Mouse (Mus musculus) adipocyte (in vitro differentiated cells): Measurements from ENCODE around the gene Usp10.

Experiments used
- DNase-seq: peaks from one replicate; pipeline ENCODE4 v3.0.0-alpha.2; 2016; ENCODE audit warnings: low spot score

Gene Usp10

DNA sequence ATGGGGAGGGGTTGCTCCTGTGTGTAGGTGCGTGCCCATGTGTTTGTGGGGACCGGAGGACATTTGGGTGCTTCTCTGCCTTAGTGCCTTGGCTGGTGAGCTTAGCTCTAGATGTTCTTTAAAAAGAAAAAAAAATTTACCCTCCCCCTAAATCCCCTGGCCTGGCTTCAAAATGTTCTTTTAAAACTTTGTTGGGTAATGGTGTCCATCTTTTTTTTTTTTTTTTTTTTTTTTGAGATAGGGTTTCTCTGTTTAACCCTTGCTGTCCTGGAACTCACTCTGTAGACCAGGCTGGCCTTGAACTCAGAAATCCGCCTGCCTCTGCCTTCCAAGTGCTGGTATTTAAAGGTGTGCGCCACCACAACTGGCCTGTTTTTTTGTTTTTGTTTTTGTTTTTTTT lies 5.1 kb downstream of the Usp10 start:
- DNase-seq = peak; percentile 41

DNA sequence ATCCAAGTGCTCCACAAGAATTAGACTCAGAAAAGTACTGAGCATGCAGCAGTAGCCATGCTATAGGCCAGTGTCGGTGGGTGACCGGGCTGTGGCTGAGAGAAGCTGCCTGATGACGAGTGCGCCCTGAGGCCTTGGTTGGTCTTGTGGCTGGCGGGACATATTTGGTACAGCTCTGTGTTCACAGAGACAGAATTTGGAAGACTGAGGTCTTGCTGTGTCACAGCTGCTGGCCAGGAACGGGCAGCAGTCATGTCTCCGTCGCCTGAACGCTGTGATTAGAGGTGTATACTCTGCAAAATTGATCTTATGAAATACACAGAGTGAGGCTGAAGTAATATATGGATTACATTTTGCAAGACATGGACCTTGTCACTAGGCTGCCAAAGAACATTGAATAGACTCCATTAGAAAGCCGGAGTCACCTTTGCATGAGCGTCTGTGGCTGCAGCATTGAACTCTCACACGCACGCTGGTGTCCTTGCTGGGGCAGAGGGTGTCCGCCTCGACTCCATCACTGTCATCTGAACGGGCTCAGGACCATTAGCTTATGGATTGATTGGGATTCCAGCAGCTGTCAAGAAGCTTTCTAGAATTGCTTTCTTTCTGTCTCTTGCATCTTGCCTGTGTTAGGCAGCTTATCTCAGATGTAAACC lies 6.2 kb downstream of the Usp10 start:
- no peak for DNase-seq

DNA sequence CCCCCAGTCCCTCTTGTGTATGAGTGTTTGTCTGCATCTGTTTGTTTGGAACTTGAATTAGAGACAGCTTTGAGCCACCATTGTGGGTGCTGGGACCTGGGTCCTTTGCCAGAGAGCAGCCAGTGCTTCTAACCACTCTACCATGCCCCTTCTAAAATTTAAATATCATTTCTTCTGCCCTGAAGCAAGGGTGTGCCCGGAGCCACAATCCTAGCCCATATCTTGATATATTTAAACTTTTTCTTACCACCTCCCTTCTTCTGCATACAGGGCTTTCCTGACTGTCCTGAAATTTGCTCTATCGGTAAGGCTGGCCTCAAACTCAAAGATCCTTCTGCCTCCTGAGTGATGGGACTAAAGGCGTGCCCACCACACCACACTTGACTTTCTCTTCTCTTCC lies 7.3 kb downstream of the Usp10 start:
- no peak for DNase-seq

DNA sequence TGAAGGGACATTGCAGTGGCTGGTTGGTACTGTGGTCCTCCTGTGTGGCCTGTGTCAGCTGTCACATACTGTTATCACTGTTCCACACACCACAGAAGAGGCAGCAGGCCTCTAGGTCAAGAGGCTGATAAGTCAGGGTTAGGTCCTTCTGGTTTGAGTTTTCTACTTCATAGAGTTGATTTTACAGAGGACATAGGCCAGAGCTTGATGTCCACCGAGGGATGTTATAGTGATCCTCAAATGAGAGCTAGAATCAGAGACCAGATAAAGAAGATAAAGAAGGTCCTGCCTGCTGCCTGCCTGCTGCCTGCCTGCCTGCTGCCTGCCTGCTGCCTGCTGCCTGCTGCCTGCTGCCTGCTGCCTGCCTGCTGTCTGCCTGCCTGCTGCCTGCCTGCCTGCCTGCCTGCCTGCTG lies 8.0 kb downstream of the Usp10 start:
- DNase-seq = no peak

DNA sequence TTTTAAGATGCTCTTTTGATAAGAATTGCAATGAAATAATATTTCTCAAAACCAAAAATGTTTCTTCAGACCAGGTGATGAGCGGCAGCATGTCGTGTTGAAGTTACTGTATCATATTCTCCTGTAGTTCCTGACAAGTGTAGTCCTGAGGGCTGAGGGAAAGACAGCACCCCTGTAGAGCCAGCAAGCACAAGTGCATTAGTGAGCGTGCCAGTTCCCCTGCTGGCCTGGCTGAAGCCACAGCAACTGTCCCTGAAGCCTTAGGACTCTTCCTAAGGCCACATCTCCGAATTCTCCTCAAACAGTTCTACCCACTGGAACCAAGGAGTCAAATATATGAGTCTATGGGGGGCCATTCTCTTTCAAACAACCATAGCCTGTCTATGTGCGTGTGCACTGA lies 13.1 kb downstream of the Usp10 start:
- no peak for DNase-seq

DNA sequence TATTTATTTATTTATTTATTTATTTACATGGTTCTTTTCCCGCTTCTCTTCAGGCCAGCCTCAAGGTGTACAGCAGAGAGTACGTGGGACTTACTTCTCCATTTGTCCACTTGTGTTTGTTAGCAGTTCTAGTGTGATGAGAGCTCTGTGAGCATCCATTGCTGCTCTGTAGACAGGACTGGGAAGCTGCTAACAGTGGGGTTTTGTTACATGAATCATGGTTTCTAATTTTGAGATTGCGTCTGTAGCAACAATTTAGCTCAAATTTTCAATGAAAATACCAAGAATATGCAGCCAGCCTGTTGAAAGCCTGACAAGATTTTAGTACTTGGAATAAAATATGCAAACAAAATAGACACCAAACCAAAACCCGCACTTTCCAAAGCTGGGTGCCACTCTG lies 15.3 kb downstream of the Usp10 start:
- no peak for DNase-seq

DNA sequence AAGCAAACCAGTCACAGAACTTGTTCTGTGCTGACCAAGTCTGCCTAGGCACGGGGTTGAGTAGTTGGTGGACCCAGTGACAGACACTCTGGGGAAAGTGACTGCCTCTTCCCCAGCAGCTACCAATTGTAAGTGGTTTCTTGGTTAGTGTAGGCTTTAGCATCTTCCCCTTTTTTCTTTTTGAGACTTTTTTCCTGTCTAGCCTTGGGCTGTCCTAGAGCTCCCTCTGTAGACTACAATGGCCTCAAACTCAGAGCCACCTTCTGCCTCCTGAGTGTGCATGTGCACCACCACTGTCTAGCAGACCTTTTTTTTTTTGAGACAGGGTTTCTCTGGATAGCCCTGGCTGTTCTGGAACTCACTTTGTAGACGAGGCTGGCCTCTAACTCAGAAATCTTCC lies 16.3 kb downstream of the Usp10 start:
- peak; percentile 43 for DNase-seq

DNA sequence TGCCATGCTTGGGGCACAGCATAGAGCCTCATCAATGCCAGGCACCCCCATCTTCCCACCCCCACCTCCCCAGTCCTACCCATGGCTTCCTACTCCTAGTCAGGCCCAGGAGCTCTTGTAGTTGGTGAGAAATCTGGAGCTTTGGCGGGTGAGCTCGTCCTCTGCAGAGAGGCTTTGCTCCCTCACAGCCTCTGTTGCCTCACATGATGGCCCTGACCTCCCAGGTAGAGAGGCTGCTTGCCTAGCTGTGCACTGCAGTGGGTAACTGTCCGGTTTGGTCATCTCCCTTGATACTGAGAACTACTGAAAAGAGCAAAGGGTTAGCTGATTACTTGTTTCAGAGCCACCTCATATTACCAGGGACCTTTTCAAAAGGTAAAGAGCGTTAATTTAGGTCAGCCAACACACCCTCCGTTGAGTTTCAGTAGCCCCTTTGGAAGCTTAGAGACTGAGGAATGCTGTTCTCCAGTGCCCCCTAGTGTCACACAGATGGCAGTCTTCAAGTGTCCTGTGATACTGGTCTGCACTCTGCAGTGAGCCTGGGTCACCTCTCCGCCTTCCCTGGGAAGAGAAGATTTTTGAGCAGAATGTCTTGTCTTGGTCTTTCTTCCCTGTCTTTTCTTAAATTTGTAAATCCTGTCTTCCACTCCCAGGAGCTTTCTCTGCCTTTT lies 17.4 kb downstream of the Usp10 start:
- peak; percentile 37 for DNase-seq

DNA sequence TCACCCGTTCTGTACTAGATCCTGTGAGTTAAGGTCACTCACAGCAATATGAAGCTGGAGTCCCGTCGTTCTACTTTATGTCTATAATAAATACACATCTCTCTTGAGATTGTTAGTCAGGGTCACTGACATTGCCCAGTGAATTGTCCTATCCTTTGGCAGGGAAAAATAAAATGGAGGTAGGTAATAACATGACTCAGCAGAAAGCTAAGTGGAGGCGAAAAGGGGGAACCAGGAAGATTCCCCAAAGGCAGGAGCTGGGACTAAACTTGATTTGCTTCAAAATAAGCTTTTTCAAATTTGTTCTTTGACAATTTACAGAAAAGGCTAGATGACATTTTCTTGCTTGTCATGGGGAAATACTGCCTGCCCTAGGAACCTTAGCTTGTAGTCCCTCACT lies 21.2 kb downstream of the Usp10 start:
- no peak for DNase-seq

DNA sequence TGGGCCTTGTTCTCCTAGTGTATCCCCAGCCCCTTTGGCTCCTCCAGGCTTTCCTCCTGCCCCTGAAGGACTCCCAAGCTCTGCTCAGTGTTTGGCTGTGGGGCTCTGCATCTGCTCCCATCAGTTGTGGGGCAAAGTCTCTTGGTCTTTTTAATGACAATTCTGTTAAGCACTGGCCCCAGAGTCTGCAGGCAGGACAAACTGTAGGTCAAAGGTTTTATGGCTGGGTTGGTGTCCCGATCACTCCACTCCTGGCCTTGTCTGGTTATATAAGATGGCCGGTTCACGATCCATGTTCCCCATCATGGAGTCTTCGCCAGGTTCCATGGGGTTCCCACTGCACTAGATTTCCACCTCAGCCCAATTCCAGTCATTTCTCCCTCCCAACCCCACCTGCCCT lies 23.5 kb downstream of the Usp10 start:
- DNase-seq = no peak

DNA sequence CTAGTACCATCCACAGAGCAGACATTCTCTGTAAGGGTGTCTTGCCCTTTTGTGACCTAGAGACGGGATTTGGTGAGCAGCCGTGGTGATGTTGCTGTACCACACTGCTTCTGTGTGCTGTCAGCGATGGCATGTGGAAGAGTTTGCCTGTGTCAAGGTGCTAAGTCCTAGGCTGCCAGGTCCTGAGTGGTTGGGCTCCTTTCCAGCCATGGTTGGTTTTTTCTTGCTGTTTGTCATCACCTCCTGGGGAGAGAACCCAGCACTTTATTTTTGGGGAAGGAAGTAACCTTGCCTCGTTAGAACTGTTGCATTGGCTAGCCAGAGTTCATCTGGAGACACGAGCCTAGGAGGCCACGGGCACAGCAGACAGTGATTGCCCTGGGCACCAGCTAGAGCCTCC lies 25.4 kb downstream of the Usp10 start:
- DNase-seq = no peak

DNA sequence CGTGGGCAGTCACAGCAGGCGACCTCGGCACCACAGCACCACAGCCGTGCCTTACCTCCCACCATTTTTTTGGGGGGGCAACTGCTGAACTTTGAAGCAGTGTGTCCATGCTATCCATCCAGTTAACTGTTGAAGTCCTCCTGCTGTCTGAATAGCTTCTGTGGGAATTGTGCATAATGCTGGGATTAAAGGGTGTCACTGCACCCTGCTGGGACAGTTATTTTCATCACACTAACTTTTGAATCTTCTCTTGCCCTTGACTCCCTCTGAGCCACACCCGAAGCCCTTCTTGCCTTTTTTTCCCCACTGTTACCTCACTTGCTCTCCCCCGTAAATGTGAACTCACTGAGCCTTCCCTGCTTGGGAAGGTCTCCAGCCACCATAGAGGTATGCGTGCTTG lies 28.3 kb downstream of the Usp10 start:
- no peak for DNase-seq

DNA sequence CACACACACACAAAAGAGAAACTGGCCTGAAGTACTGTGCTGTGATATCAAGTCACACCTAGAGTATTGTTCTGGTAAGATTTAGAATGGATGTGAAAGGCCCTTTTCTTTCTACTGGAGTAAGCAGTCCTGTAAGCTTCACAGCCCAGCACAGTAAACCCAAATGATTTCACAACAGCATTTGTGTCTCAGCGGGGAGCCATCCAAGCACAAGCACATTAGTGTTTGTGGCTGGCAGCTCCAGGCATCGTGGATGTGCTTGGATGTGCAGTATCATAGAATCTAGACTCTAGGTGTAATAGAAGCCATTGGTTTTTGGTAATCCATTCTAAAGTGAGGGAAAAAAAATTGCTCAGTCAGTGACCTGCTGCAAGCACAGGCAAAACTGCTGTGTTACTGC lies 29.2 kb downstream of the Usp10 start:
- peak; percentile 11 for DNase-seq

DNA sequence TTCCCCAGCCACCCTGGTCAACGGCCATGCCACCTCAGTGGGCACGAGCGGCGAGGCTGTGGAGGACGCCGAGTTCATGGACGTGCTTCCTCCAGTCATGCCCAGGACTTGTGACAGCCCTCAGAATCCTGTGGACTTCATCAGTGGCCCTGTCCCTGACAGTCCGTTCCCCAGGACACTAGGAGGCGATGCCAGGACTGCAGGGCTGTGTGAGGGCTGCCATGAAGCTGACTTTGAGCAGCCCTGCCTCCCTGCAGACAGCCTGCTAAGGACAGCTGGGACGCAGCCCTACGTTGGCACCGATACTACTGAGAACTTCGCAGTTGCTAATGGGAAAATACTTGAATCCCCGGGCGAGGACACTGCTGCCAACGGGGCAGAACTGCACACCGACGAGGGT lies 31.3 kb downstream of the Usp10 start:
- no peak for DNase-seq

DNA sequence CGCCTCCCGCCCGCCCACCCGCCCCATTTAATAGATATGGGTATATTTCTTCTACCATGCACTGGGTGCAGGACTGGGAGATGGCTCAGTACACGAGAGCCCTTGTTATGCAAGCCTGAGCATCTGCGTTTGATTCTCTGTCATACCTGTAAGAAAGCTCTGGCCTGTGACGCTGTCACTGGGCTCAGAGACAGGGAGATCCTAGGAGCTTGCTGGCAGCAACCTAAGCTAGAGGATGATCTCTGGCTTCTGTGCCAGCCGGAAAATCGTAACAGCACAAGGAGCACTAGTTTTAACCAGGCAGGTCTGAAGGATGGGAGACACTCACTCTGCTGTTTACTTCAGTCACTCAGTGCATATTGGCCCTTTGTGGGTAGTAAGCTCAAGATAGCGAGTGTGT lies 33.5 kb downstream of the Usp10 start:
- DNase-seq = no peak

DNA sequence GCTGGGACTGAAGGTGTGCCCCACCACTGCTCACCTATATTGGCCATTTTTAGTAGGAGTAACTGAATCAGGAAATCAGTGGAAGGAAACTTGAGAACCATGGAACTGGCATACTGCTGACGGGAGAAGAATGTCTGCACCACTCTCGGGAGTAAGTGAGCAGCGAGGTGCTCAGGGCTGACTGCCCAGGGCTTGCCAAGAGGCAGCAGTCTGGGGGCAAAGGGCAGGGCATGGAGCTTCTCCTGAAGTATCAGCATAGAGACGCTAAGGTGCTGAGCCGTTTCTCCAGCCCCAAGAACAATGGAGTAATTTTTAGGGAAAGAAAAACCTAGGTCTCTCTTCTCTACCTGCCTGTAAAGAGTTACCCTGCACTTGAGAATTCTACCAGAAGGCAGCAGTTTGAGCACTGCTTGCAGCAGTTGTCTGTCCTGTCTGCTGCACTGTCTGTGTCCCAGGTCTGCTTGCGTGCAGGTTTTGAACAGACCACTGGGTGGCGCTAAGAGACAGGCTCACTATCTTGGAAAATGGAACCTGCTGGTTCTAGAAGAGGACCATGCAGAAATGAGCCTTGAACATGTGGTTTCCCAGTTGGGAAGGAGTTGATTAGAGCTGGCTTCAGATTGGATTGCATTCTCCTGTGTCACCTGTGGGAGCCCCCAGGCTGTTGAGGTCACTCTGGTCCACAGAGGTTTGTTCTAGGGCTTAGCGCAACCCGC lies 34.1 kb downstream of the Usp10 start:
- peak; percentile 86 for DNase-seq

DNA sequence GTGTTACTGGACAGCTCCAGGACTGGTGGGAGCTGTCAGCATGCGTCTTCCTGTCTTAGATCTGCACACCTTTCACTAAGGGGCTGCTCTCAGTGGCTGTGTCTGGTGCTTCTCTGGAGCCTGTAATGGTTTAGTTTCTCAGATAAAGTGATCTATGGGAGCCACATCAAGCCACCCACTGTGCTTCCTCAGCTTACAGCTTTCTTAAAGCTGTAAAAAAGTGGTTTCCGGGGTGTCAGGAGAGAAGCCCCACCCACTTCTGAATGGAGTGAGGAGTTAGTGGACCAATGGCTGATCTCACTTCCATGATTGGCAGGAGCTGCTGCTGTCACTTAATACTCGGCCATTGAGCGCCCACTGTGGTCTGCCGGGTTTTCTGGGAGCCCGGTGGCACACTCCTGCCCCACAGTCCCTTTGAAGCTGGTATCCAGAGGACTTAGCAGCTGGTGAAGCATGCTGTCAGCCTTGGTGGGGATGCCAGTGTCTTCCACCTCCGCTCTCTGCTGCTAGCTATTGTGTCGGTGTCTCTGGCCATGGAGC lies 36.2 kb downstream of the Usp10 start:
- no peak for DNase-seq

DNA sequence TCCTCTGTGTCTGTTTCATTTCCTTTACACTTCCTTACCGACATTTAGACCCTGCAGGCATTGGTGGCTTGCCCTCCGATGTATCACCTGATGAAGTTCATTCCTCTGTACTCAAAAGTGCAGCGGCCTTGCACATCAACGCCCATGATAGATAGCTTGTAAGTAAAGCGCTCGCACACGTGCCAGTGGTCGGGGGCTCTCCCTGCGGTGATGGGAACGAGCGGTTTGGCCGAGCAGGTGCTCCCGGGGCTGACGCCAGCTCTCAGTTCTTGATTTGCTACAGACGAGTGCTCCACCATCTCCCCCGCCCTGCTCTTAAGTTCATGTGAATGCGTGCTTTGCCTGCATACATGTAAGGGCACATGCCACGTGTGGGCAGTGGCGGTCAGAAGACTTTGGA lies 37.5 kb downstream of the Usp10 start:
- DNase-seq = no peak

DNA sequence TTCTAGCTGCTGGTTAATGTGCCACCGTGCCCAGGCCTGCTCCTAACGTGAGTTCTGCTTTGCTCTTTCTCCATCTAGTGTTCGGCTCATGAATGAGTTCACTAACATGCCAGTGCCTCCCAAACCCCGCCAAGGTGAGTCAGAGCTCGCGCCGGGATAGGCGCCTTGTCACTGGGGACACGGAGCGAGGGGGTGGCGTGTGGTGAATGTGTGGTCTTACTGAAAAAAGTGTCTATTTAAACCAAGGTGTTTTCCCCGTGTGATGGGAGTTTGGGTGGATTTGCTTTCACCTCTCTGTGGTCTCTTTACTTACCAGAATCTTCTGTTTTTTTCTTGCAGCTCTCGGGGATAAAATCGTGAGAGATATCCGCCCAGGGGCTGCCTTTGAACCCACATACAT lies 38.2 kb downstream of the Usp10 start:
- no peak for DNase-seq

DNA sequence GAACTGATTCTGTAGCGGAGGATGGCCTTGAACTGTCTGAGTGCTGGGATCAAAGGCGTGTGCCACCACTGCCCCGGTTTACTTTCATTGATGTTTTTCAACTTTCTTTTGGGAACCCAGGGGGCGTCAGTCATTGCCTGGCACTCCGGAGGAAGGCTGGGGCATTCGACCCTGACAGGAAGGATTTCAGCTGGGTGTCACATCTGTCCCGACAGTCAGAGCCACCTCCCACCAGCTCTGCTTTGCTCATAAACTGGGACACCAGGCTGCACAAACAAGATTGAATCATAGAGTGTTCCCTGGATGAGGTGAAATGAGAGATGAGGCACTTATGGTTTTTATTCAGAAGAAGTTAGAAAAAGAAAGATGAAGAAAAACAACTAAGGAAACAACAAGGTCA lies 42.1 kb downstream of the Usp10 start:
- no peak for DNase-seq

DNA sequence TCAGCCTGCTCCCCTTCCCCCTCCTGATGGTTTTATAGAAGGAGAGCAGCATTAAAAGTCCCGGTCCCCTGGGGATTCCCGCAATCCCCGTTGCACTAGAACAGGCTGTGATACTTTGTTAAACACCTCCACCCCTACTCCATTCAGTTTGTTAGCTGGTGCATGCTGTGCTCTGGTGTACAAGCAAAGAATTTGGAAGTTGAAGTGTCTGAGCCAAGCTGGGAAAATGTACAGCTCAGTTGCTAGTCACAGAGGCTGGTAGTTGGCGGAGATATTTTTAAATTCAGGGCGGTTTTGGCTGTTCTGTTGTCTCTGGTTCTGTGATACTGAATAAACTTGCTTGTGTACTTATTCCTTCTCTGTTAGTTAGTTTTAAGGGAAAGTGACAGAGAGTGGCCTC lies 42.6 kb downstream of the Usp10 start:
- DNase-seq = no peak

DNA sequence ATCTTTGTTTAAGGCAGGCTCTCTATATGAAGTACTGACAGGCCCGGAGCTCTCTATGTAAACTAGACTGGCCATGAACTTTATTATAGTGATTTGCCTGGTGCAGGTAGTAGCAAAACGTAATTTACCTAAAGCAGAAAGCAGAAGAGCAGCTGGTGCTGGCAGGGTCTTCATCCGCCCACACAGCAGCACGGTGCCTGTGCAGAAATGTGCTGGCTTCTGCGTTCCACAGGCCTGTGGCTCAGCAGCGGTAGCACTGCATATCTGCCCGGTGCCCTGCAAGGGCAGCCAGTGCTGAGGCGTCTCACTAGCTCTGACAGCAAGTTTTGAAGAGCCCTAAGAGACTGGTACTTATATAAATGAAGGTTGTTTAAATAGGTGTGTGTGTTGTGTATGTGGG lies 45.2 kb downstream of the Usp10 start:
- no peak for DNase-seq

DNA sequence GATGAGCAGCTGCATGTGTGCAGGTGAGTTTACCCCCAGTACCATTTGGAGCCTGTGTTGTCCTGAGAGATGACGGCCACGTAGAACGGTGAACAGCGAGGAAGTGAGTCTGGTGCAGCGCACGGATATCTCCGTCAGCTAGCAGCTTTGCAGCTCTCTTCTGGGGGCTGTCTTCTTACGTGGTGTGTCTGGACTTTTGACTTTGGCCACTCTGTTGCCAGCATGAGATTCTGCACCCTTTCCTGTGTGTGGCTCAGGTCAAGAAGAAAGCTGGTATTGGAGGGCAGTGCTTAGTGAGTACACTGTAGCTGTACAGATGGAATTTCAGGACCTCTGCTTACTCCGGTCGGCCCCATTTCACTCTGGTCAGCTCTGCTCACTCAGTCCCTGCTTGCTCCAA lies 47.9 kb downstream of the Usp10 start:
- no peak for DNase-seq
